Mouse (Mus musculus): ENCODE measurements around the gene Plpp7.

- TF ChIP-seq CTCF (IDR thresholded peaks at IDR 0.05; ENCODE audit: control insufficient read depth, insufficient read depth, low read length): no peak
- no peak for TF ChIP-seq POLR2A (IDR thresholded peaks at IDR 0.05; ENCODE audit: borderline replicate concordance, control insufficient read depth, low read depth, low read length)
Measured at GRCm38 (mm10) chr2:32144633-32145032, 49.3 kb downstream of the Plpp7 start.

All from bone marrow, adult 2 months (tissue).